Mouse (Mus musculus) regulatory T cell (primary cell): ENCODE results near the gene Cbarp.

Experiments used
- in situ Hi-C: fragments of 300-600 bp; cut with MboI, MseI; formaldehyde crosslinking; loops from one replicate; pipeline ENCODE4 v1.15.1; 2025; ENCODE audit warnings: high pct_unique_total_duplicates

The Cbarp gene

DNA sequence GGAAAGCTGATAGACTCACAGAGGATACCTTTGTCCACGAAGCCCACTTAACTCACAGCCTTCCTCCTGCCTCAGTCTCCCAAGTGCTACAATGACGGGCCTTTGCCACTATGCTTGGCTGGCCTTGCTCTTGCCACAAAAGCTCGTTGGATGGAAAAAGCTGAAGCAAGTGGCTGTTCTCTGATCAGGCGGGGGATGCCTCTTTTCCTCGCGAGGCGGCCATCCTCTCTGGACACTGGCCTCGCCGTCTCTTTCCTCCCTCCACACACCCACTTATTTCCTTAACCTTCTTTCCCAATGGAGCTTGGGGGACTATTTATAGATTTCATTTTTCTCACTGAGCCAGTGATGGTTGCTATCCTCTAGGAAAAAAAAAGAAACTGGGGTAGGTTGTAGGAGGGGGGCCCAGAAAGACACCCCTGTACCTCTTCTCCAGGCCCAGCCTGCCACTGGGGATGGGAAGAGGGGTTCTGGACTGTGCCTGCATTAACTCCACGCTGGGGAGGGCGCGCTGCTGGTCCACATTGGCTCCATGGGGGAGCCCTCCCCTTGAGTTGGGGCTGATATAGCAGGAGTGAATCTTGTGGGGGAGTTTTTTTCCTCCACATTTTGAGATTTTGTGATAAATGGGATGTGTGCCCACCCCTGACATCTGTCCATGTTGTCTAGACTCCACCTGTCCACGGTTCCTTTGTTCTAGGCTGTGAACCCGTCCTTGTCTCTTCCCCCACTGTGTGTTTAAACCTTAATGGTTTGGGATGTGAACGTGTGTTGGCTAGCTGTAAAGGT, 16.7 kb upstream of the Cbarp start:
- in situ Hi-C loops, result no loop called here

DNA sequence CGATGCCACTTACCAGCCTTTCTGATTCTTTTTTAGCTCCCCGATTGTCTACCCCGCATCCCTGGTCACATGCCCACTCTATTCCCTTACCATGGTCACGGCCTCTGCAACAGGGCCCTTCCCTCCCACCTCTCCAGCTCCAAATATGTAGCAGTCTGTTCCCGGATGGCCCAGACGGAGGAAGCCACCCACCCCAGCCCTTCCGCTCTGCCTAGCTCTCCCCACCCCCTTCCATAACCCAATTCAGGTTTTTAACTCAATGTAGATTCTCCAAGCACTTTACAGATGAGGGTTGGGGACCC, 16.1 kb upstream of the Cbarp start:
- in situ Hi-C loops, result no loop called here

DNA sequence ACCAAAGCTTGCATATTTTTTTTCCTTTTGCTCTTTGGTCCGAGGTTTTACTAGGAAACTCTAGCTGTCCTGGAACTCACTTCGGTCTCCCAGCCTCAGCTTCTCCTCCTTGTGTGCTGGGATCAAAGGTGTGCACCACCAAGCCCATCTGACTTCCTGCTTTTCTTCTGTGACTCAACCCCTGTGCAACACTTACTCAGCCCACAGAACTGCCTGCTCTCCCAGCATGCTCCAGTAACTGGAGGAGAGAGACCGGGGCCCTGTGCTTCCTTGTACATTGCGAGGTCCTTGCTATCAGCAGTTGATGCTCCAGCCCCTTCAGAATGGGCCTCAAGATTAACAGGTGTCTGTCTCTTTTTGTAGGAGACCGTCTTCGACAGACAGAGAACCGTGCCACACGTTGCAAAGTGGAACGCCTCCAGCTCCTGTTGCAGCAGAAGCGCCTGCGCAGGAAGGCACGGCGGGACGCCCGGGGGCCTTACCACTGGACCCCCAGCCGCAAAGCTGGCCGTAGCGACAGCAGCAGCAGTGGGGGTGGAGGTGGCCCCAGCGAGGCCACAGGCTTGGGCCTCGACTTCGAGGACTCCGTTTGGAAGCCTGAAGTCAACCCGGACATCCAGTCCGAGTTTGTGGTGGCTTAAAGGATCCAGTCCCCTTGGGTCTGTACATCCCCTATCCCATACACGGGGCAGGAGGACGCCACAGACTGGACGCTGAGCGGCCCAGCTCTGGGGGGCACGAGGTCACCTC, 15.5 kb upstream of the Cbarp start:
- in situ Hi-C loops, result no loop called here

DNA sequence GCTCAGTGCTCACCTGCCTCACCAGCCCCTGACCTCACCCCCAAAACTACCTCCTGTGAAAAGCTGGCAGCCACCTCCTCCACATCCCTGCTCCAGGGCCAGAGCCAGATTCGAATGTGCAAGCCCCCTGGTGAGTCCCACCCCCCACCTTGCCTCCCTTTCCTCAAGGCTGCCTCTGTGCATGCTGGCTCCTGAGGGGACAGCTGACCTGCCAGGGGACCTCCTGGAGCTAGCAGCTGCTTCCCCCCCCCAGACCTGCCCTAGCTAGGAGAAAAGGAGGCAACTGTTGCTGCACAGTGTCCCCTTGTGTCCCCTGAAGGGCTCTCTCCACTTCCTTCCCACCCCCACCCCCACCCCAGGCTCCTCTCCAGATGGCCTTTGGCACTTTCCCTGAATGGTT, 14.6 kb upstream of the Cbarp start:
- in situ Hi-C loops, result no loop called here

DNA sequence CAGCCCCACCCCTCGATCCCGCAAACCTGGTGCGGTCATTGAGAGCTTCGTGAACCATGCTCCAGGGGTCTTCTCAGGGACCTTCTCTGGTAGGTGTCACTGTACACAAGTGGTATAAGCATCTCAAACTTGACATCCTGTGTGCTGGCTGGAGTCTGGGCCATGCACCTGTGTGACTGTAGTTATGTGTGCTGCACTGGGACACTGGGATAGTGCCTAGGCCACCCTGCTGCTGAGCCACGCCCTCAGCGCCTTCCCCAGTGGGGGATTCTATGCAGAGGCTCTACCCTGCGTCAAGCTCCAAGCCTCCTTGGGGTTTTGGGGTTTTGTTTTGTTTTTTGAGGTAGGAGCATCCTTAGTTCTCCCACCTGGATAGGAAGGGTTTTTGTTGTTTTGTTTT, 13.7 kb upstream of the Cbarp start:
- in situ Hi-C loops, result no loop called here

DNA sequence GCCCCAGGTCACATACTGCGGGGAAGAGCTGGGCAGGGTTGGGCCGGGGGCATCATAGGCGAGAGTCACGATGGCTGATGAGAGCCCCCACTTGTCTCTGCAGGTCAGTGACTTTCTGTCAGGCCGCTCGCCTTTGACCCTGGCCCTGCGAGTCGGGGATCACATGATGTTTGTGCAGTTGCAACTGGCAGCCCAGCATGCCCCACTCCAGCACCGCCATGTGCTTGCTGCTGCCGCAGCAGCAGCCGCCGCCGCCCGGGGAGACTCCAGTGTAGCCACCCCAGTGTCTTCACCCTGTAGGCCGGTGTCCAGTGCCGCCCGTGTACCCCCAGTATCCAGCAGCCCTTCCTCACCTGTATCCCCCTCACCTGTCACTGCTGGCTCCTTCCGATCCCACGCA, 13.1 kb upstream of the Cbarp start:
- in situ Hi-C loops, result no loop called here

DNA sequence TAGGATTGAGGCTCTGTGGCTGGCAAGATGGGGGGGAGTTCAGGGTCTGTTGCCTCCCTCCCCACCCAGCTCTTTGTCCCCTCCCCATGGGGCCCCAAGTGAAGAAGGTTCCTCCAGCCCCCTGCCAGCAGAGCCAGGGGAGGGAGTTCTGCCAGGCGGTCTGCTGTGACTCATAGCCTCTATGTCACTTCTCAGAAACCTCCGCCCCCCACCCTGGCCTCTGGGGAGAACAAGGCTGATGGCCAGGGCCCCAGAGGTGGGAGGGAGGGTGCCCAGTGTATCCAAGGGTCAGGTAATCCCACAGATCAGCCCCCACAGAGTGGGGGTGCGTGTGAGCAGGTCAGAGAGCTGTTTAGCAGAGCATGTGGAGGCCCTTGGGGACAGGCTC, 12.2 kb upstream of the Cbarp start:
- in situ Hi-C loops, result no loop called here

DNA sequence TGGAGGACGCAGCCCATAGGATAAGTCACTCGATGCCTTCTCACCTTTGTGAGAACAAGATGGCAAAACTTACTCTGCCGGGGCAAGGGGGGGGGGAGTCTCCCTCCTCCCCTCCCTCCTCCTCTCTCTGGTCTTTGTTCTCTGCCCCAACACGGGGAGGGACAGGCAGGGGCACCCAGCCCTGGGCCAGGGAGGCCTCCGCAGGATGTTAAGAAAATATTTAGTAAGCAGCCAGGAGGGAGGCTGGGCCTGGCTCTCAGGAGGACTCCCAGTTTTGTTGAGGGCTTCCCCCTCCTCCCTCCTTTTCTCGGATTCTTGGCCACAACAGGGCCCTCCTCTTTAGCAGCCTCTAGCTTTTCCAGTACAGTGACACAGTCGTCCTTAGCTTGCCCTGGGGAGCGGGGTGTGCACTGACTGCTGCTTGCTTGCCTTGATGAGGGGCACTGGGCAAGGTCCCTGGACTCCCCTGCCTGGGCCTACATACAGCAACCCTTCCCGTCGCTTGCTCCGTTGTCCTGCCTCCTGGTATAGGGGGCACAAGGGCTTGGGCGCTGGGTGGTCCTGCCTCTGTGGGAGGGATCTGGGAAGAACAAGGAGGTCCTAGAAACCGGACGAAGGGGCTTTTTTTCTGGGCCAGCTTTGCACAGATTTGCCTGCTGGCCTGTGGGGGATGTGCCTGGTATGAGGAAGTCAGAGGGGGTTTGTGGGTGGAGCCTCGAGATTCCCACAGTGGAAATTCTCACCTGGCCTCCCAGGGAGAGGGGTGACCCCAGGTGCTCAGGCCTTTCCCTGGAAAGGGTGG, 11.6 kb upstream of the Cbarp start:
- in situ Hi-C loops, result no loop called here

DNA sequence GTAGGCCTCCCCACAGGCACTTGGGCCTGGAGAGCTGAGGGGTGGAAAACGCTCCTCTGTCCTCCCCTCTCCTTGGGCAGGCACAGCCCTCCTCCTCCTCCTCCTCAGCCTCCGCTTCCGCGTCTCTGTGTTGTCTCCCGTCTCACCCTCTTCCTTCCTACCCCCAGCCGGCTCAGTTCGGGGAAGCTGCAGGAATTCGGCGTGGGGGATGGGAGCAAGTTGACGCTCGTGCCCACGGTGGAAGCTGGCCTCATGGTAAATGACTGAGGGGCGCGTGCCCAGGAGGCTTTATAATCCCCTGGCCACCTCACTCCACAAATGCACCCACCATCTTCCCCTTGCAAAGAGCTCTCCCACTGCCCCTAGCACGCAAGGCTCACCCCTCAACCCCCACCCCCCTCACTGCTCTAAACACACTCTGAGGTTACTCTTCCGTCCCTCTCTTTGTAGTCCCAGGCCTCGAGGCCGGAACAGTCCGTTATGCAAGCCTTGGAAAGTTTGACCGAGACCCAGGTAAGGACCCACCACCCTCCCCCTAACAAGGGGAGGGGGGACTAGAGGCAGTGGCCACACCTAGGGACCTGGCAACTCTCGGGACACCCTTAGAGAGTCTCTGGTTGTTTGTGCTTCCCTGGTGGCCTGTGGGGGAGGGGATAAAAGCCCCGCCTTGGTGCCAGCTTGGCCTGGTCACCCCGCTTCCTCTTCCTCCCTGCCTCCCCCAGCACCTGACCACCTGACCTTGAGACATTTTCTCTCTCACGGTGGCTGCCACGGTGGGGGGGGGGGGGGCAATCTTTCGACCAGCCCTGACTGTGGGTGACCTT, 10.8 kb upstream of the Cbarp start:
- in situ Hi-C loops, result no loop called here

DNA sequence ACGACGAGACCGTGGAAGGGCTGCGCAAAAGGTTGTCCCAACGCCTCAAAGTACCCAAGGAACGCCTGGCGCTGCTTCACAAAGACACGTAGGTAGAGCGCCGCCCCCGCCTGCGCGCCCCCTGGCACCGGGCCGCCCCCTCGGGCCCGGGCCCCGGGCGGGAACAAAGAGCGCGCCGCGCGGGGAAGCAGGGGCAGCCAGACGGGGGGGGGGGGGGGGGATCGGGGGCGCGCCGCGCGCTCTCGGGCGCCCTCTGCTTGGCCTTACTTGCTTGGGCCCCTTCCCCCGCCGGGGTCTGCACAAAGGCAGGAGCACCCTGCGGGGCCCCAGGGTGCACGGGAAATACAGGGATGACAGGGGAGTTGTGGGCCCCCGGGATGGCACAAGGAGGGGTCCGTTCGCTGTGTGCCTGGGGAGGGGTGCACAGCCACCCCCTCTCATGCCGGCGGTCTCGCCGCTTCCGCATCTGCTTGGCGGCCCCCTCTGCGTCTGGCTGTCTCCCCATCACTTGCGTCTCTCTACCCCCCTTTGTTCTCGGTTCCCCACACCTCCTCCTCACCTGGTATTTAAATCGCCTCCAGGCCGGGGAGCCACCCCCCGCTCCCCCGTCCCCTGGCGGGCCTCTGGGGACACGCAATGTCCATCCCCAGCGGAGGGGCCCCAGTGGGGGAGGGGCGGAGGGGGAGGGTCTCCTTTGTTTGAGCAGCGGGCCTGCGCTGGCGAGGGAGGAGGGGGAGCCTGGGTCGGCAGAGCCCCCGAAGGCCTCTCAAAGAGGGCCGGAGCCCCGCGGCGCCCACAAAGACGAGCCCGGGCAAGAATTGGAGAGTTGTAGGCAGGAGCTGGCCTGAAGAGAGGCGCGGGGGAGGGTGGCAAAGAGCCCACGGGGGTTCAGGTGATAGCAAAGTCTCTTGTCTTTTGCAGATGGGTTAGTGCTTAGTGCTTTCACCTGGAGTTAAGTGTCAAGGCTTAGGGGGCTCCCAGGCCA, 9.9 kb upstream of the Cbarp start:
- in situ Hi-C loops, result no loop called here

DNA sequence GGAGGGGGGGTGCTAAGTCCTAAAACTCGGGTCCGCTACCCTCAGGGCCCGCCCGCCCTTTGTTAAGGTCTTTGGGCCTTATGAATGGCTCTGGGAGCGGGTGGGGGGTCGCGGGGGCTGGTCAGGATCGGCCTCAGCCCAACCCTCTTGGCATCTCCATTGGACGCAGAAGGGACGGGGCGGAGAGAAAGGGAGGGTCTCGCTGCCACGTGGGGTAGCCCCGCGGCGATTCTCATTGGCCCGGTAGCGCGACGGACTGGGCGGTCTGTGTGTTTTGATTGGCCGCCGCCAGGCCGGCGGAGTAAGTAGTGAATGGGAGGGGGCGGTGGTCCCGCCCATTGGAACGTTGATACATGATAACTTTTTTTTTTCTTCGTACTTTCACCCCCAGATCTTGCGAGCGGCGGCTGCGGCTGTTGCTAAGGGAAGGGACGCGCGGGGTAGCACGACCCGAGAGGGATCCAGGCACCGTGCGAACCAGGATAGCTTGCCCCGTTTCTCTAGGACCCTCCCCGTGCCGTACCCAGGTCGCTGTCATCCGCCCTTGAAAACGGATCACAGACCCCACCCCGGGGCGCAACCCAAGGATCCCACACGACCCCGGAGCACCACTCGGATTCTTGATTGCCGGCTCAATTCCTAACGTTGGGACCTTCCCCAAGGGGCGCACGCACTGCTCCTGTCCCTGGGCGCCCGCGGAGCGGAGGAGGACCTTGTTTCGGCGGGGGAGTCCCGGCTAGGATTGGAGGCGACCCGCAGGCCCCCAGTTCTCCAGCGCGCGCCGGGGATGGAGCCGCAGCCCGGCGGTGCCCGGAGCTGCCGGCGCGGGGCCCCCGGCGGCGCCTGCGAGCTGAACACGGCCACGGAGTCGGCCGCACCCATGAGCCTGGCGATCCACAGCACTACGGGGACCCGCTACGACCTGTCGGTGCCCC, 8.9 kb upstream of the Cbarp start:
- in situ Hi-C loops, result no loop called here

DNA sequence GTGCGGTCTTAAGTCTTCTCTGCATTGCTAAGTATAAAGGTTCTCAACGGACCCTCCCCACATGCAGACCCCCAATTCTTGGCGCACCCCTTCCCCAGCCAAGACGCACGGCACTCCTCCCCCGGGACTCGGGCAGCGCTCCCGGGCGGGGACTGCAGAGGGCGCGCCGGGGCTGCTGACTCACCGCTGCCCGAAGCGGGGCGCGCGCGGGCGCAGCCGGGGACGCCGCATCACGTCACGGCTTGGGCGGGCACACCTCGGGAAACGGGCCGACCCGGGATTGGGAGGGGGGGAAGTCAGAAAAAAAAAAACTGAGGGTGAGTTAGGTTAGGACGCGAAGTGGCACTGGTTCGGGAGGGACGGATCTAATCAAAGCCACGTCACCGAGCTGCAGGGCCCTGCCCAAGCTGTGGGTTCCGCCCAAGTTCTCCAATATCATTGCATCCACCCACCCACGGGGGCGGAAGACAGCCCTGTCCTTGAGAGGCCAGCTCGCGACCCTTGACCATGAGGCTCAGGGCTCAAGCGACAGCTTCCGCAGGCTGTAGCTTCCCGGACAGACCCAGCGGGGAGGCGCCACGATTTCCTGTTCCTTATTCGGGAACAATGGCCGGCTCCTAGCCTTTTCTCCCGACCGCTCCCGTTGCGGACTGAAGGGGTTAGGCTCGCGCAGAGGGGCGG, 8.1 kb upstream of the Cbarp start:
- in situ Hi-C loops, result no loop called here

DNA sequence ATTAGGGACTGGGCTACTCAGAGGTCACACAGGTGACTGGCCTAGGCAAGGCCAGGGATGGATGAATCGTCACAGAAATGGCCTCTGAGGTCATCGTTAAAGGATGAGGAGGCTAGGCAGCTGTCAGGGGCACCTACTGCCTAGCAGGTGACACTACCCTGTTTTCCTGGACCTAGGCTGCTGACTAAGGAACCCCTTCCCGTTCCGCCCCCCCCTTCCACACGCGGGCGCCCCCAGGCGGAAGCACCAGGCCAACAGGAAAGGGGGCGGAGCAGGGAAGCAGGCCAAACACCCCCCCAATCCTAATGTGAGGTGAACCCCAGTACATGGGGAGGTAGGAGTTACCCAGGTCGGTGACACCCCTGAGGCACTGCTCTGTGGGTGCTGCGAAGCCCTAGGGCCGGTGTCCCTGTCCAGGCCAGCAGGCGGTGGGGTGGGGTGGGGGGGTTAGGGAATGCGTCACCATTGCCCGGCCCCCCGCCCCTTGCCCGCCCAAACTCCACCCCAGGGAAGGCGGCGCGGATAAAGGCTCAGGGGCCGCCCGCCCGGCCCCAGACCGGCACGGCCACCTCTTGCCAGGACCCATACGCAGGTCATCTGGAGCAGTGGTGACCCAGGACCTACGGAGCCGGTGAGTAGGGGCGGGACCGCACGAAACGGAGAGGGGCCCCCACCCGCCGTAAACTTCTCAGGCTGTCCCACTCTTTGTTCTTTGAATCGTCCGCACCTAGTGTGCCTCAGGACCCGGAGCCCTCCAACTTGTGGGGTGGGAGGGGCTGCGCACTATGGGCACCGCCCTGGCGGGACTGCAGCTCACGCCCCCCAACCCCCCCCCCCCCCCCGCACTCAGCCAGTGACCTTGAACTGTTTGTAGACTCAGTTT, 7.3 kb upstream of the Cbarp start, which contains the start of gene Midn:
Gene Midn (plus strand): TSS at position 554 of the 883 bp plus-strand sequence.
- in situ Hi-C loops, result no loop called here

DNA sequence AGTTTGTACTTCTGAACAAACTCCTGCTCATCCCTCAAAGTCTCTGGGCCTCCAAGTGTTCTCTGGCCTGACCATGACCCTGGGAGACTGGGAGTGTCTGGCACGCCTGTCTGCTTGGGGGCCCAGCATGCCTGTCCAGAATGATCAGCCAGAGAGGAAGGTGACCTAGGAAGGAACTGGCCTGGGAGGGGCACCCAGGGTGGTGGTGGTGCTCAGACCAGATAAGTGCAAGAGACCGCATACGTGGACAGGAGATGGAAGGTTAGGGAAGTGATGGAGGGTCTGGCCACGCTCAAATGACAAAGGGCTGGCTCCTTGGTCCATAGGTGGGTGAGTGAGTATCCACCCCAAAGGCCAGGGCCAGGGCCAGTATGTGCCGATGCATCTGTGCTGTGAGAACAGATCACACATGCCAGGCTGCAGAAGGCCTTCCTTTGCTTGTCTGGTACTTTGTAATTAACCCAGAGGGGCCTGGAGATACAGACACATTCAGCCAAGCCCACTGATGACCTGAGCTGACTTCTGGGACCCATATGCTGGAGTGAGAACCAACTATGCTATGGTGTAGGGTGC, 6.6 kb upstream of the Cbarp start:
- in situ Hi-C loops, result no loop called here

DNA sequence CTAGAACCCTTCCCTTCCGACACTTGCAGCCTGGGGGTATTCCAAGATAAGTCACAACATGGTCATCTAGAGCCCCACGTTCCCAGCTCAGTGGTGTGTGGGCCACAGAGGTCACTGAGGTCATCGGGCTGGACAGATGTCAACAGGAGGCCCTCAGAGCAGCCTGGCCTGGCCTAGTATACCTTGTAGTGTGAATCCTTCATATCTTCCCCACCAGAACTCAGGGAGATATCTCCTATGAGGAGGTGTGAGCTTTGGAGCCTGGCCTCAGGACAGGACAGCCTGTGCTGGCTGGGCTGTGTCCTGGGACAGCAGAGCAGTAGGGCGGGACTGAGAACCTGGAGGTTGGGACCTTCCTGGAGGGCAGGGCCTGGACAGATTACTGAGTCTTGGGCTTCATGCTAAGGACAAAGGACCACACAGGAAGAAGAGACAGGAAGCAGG, 6.0 kb upstream of the Cbarp start:
- in situ Hi-C loops, result no loop called here

DNA sequence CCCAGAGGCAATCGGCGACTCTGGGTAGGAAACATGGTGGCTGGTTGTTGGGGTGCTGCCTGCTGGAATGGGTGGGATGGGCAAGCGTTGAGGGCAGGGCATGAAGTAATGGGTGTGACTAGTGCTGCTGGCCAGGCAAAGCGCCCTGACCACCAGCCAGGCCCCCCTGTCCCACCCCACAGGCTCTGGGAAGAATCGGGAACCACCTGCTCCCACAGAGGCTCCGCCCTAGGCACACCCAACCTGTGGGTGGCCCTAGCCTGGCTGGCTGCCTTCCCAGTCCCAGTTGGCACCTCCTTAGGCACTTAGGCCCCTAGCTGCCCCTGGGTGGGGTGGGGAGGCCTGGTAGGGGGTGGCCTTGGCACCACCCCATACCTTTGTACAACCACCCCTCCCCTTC, 5.3 kb upstream of the Cbarp start:
- in situ Hi-C loops, result no loop called here
